35 mouse cellular contexts compared by ENCODE assay signal in genomic region chr7:57471316-57471715, GRCm38 (mm10). TPM values are rescaled to one million over a fixed set of nuclear protein-coding genes. Genes with fewer than 3 reads are reported as not detected.
"Had no signal": no experiment of that assay in that cellular context is flagged by ENCODE, and none has a peak within 500 bp of the region (broad histone marks: within the 10 kb centered on the region; RNA-seq: fewer than 3 reads in every experiment).

No protein-coding gene starts in this region.

- H3K4me3 ChIP-seq: embryonic facial prominence, embryonic 10.5 days; embryonic facial prominence, embryonic 12.5 days; embryonic facial prominence, embryonic 13.5 days; embryonic facial prominence, embryonic 15.5 days; erythroblast, embryonic 14.5 days; forebrain, embryonic 10.5 days; forebrain, embryonic 12.5 days; forebrain, embryonic 13.5 days; forebrain, embryonic 15.5 days; gastrocnemius, adult 2 months; heart, adult 2 months had no signal

- H3K4me2 ChIP-seq: embryonic facial prominence, embryonic 12.5 days; embryonic facial prominence, embryonic 13.5 days; embryonic facial prominence, embryonic 15.5 days; forebrain, embryonic 12.5 days; forebrain, embryonic 13.5 days; forebrain, embryonic 15.5 days had no signal

- H3K27ac ChIP-seq: embryonic facial prominence, embryonic 10.5 days; embryonic facial prominence, embryonic 12.5 days; embryonic facial prominence, embryonic 13.5 days; embryonic facial prominence, embryonic 15.5 days; forebrain, embryonic 10.5 days; forebrain, embryonic 12.5 days; forebrain, embryonic 13.5 days; forebrain, embryonic 15.5 days; gastrocnemius, adult 2 months; heart, adult 2 months had no signal

- H3K27me3 ChIP-seq: embryonic facial prominence, embryonic 12.5 days; embryonic facial prominence, embryonic 13.5 days; embryonic facial prominence, embryonic 15.5 days; forebrain, embryonic 12.5 days; forebrain, embryonic 13.5 days; forebrain, embryonic 15.5 days had no signal

- DNase-seq: cerebellum, adult 2 months; cerebellum, adult 8-10 months; cerebellum, adult 9-10 months; cerebellum, adult 9-11 months; cerebellum, postnatal 10 days; cerebellum, postnatal 14 days; cerebellum, postnatal 25 days; cerebellum, postnatal 36 days; embryo, embryonic 11 days; forebrain, postnatal 0 days; gastrocnemius, adult 2 months; gastrocnemius, postnatal 10 days; gastrocnemius, postnatal 14 days; gastrocnemius, postnatal 25 days; gastrocnemius, postnatal 36 days; heart, adult 18-20 months; heart, adult 2 months had no signal

- ATAC-seq: forebrain, embryonic 13.5 days; forebrain, embryonic 14.5 days; forebrain, embryonic 15.5 days; forebrain, embryonic 16.5 days; forebrain, postnatal 0 days had no signal

- H3K9ac ChIP-seq: embryonic facial prominence, embryonic 12.5 days; embryonic facial prominence, embryonic 13.5 days; embryonic facial prominence, embryonic 15.5 days; forebrain, embryonic 12.5 days; forebrain, embryonic 13.5 days; forebrain, embryonic 15.5 days; forebrain, postnatal 0 days had no signal

- H3K4me1 ChIP-seq: embryonic facial prominence, embryonic 10.5 days; embryonic facial prominence, embryonic 12.5 days; embryonic facial prominence, embryonic 13.5 days; embryonic facial prominence, embryonic 15.5 days; forebrain, embryonic 10.5 days; forebrain, embryonic 12.5 days; forebrain, embryonic 13.5 days; forebrain, embryonic 15.5 days had no signal

- H3K9me3 ChIP-seq: embryonic facial prominence, embryonic 10.5 days; embryonic facial prominence, embryonic 12.5 days; embryonic facial prominence, embryonic 13.5 days; embryonic facial prominence, embryonic 15.5 days; forebrain, embryonic 10.5 days; forebrain, embryonic 12.5 days; forebrain, embryonic 13.5 days; forebrain, embryonic 15.5 days had no signal

- H3K36me3 ChIP-seq: embryonic facial prominence, embryonic 10.5 days; embryonic facial prominence, embryonic 12.5 days; embryonic facial prominence, embryonic 13.5 days; embryonic facial prominence, embryonic 15.5 days; forebrain, embryonic 10.5 days; forebrain, embryonic 12.5 days; forebrain, embryonic 15.5 days had no signal

RNA-seq across cellular contexts. Expression of gene Gabra5, which starts 38.5 kb away (rescaled TPM):
- total RNA-seq: common myeloid progenitor, adult 5-6 weeks; gastrocnemius, adult 18-20 months; gastrocnemius, adult 2 months; gastrocnemius, adult 8-10 months; gastrocnemius, postnatal 14 days; gastrocnemius, postnatal 25 days; gastrocnemius, postnatal 36 days; gastrocnemius, postnatal 4 days; granulocyte monocyte progenitor cell, adult 5-6 weeks; heart, adult 18-20 months; heart, adult 2 months; heart, adult 8-10 months had no signal
- polyA plus RNA-seq: erythroblast, embryonic 14.5 days; gonadal fat pad, adult 2 months; heart, adult 2 months had no signal

RNA-seq across cellular contexts. Expression of gene Gabrb3, which starts 51.8 kb away (rescaled TPM):
- total RNA-seq: common myeloid progenitor, adult 5-6 weeks; gastrocnemius, adult 18-20 months; gastrocnemius, postnatal 25 days; gastrocnemius, postnatal 36 days had no signal
- polyA plus RNA-seq: erythroblast, embryonic 14.5 days had no signal
